Mouse (Mus musculus) urinary bladder, postnatal 36 days (tissue): ENCODE measurements around the gene Zfp202.

ENCODE experiments used
- DNase-seq, 2 experiments: peaks; one replicate each; pipeline ENCODE4 v3.0.0; 2022; ENCODE audit warnings: low spot score in 2 of 2, mixed read lengths in 1 of 2

Zfp202 gene

DNA sequence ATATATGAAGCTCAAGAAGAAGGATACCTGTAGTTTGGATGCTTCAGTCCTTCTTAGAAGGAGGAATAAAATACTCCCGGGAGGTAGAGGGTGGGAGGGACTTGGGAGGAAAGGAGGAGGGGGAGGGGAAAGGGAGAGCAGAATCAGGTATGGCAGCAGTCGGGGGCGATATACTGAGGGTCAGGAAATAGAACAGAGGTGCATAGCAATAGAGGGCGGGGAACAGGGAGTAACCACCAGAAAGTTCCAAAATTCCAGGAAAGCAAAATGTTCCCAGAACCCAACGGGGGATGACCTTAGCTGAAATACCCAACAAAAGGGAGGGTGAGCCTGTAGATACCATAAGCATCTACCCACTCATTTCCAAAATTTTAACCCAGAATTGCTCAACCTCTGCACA, 48.2 kb downstream of the Zfp202 start:
- no peak for DNase-seq

DNA sequence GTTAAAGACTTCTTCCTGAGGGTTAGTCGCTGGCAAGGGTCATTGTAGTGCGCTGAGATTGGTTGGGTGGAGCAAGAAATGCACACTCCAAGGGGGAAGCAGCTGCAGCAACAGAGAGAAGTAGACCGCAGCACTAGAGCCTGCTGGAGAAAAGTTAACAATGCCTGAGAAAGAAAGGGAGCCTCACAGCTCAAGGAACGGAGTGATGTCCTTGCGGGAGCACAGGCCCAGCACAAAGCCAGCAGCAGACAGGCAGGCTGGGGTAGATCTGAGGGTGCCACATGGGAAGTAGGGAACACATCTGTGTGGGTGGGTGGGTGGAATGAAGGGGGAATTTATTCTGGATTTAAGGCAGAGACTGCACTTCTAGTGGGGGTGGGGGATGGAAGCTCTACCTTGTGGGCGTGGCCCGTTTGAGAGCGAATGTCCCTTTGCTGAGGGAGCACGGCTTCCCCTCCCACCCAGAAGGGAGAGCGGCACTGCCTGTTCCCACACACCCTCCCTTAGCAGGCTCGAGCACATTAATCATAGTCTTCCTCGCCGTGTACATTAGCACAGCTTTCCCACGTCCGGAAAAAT, 49.2 kb downstream of the Zfp202 start:
- DNase-seq, result peak in 1 of 2 experiments; percentile 17

DNA sequence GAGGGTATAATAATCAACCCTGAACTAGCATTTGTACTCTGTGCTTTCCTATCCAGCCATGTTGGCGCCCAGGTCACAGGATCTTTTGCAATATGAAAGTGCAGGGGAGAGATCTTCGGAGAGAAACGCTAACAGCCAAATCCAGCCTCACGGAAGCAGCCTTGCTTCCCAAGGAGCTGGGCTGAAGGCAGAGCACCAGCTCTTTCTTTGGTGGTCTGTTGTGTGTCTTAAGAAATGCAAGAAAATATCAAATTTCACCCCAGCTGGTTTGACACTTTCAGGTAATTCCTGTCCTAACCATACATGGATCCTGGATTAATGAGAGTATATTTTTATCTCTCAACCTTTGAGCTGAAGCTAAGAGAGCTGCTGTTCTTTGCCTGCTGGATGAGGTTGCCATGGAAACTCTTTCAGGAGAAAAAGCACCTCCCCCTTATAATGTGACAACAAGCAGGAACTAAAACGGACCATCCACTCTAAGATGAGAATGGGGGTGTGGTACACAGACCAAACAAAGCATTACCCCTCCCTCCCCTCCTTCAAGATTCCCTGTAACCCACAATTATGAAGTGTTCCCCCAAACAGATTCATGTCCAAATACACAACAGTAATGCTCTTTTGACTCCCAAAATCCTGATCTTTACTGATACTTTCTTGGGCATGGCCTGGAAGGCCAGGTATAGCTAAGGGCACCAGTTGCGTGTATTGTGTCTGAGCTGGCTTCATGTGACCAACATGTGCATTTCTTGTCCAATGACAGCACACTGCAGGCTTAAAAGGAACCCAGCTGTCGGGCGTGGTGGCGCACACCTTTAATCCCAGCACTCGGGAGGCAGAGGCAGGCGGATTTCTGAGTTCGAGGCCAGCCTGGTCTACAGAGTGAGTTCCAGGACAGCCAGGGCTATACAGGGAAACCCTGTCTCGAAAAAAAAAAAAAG, 50.1 kb downstream of the Zfp202 start:
- no peak for DNase-seq

DNA sequence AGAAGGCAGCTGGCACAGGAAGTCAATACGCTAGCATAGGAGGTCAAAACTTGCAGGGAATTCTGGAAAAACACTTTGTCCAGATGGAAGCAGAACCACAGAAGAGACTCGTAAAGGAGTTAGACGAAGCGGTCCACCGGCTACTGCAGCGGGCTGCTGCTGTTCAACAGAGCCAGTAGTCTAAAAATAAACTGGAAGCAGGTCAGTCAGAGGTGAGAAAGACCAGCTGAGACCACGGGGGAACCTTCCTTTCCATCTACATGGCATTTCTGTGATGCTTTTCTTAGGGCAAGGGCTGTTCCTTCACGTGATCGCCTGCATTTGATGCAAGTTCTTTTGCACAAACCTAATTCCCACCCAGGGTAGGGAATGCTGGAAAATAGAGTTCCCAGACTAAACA, 53.4 kb downstream of the Zfp202 start:
- DNase-seq, result no peak

DNA sequence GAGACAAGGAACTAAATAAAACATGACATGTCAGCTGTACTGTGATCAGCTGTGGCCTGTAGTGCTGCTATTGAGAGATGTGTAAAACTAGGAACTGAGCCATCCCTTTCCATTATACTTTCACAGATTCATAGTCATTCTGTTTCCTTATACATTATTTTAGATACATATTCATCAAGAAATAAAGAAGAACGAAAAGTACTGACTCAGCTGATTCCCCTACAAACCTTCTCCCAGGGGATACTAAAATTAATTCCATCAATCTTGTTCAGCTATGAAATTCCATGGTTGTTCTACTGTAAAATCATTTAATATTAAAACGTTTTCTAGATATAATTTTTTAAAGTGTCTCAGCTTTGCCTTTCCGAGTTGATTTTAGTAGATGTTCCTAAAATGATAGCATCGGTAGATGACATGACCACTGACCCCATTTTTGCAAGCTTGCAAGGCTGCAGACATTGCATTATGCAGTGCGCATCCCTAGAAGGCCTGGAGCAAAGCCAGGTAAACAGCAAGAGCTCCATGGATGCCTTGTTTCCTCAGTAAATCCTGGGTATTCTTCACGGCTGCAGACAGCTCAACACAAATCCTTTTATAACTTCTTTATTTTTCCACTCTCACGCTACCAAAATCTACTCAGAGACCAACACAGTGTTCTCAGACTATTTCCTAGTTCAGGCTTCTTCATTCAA, 54.0 kb downstream of the Zfp202 start:
- DNase-seq, result no peak

GRCm38 (mm10) chr9:40246702-40247101, 54.6 kb downstream of the Zfp202 start:
- DNase-seq, result no peak

DNA sequence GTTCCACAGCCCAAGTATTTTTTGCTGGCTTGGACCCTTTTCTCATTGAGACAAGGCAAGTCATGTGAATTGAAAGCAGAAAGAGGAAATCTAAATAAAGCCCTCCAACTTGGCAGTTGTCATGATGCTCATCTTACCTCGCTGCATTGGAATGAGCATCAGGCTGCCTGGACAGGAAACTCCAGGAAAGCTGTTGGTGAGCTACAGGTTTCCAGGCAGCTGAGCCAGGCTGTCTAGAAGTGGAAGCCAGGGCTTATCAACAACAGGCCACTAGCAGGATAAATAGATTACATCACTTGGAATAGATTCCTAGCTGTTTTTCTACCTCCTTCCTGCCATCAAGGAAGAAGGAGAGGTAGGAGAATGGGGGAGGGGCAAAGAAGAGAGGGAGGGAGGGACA, 57.0 kb downstream of the Zfp202 start:
- DNase-seq, result no peak

DNA sequence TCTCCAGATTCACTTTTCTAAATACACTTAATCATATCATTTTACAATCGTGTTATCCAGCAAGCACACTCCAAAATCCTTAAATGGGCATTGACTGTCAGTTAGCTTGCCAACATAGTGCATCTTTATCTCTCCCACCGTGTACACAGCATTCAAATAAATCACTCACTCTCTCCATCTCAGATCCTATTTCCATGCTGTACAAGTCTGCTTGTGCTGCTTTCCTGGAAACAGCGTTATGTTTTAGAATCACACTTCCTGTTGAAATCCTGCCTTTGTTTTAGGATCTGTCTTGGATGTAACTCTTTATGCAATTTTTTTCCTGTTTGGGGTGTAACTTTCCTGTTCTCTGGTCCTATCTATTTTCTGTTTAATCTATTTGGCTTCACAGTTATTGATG, 60.3 kb downstream of the Zfp202 start:
- no peak for DNase-seq
